Mouse (Mus musculus) G1E (cell line): ENCODE measurements around the gene Fam208a. TPM values are rescaled to one million over a fixed set of nuclear protein-coding genes. Genes with fewer than 3 reads are reported as not detected.

Experiments used
- ATAC-seq: 2 replicates; pipeline ENCODE4 v1.8.0; 2016; ENCODE audit warnings: mild to moderate bottlenecking; ENCODE audit not compliant: insufficient number of reproducible peaks, poor library complexity, low FRiP score, severe bottlenecking; ENCODE audit errors: extremely low read depth
- DNase-seq: peaks from one replicate; pipeline ENCODE4 v3.0.0; 2012; ENCODE audit warnings: low spot score
- H3K27me3 ChIP-seq: 2 replicates; pipeline ENCODE4 v1.6.1; 2012; ENCODE audit warnings: mild to moderate bottlenecking, low read length, inconsistent platforms; ENCODE audit not compliant: insufficient read depth
- H3K36me3 ChIP-seq: replicated peaks from 2 replicates; pipeline ENCODE3; 2012; ENCODE audit warnings: mild to moderate bottlenecking, inconsistent platforms
- H3K4me1 ChIP-seq: 2 replicates; pipeline ENCODE4 v1.6.1; 2012; ENCODE audit warnings: low read depth, low read length, inconsistent platforms, mixed read lengths; ENCODE audit not compliant: insufficient read depth
- H3K4me3 ChIP-seq: 2 replicates; pipeline ENCODE4 v1.5.1; 2012; ENCODE audit warnings: low read depth, mild to moderate bottlenecking, inconsistent platforms, low read length, moderate library complexity, mixed read lengths
- H3K9me3 ChIP-seq: replicated peaks from 2 replicates; pipeline ENCODE4 v1.6.1; 2012; ENCODE audit warnings: inconsistent platforms
- CTCF ChIP-seq: IDR thresholded peaks from 2 replicates; pipeline ENCODE4 v1.5.1; 2012; ENCODE audit warnings: low read depth, low read length, inconsistent platforms, mixed read lengths
- GATA1 ChIP-seq: IDR thresholded peaks from 2 replicates; pipeline ENCODE4 v1.6.1; 2012; ENCODE audit warnings: borderline replicate concordance, low read length, inconsistent platforms, mixed read lengths
- GATA2 ChIP-seq: IDR thresholded peaks from 2 replicates; pipeline ENCODE4 v1.6.1; 2012; ENCODE audit warnings: low read depth, low read length, inconsistent platforms, borderline replicate concordance
- POLR2AphosphoS5 ChIP-seq: IDR thresholded peaks from 2 replicates; pipeline ENCODE4 v1.6.1; 2012; ENCODE audit warnings: low read depth, low read length, inconsistent platforms; ENCODE audit not compliant: insufficient replicate concordance
- TAL1 ChIP-seq: conservative IDR thresholded peaks from 2 replicates; pipeline ENCODE4 v1.6.1; 2012; ENCODE audit warnings: low read depth, low read length, inconsistent platforms, mixed read lengths
- polyA plus RNA-seq: library from polyadenylated mRNA; stranded (reverse); fragments of >175 nt; gene quantifications from 2 replicates; pipeline ENCODE4 v1.2.3, GENCODE M21; 2012
- total RNA-seq, 2 experiments: library from RNA; stranded (forward) in 1 of 2; stranded (reverse) in 1 of 2; fragments of 200-1000 nt in 1 of 2; fragments of >200 nt in 1 of 2; fragmentation: Nextera tagmentation in 1 of 2; gene quantifications; 2 replicates each; pipeline ENCODE4 v1.2.3; 2014 to 2017

Gene Fam208a
- total and polyA plus RNA-seq, 3 experiments, result 4.2 to 103 (median 70.0) TPM

DNA sequence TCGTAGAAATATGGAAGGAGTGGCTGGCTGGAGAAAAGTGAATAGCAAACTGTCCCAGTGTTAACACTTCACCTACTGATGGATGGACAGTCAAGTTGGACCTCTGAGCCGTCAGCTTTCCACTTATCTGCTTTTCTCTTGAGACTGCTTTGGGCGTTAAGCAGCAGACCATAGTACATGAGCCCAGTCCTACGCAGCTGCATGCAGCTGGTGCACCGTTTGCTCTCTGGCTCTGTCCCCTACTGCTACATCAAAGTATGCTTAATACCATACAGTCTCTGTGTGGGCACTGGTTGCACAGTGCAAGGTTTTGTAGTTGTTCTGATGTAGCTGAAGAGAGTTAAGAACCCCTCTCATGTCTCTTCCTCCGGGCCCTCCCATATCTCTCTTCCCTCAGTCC, 28.1 kb upstream of the Fam208a start:
- Histone ChIP-seq H3K27me3 (peaks cover 2% of the 10 kb centered on the region; the same call in 1 of the 2 replicates), H3K9me3 (no peaks in the 10 kb centered on the region), H3K36me3 (peaks cover 67% of the 10 kb centered on the region), H3K4me3 (no peak overlapping the region), H3K4me1 (peaks cover 19% of the 10 kb centered on the region)
- TF ChIP-seq GATA1 (no peak), POLR2AphosphoS5 (no peak), CTCF (no peak), TAL1 (no peak), GATA2 (no peak)
- DNase-seq, result no peak
- ATAC-seq, result no peak

DNA sequence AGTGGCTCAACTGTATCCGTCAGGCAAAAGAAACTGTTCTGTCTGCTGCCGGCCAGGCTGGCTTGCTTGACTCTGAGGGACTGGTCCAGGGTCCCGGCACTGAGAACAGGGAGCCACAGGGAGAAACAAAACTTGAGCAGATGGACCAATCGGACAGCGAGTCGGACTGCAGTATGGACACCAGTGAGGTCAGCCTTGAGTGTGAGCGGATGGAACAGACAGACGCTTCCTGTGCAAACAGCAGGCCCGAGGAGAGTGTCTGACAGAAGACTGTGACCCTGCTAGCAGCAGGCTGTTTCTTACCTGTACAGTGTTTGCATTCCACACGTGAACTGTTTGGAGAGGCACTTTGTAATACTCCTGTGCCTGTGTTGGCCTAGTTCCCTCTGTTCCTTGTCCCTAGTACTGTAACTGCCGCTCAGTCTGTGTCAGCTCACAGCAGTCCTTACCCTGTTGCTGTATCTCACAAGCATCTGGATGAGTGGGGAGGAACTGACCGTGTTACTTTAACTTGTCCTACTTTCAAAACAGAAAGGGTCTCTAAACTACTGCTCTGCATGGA, 26.8 kb upstream of the Fam208a start:
- Histone ChIP-seq H3K9me3 (no peaks in the 10 kb centered on the region), H3K4me3 (no peak overlapping the region), H3K36me3 (peaks cover 57% of the 10 kb centered on the region), H3K4me1 (peaks cover 23% of the 10 kb centered on the region), H3K27me3 (peaks cover 3% of the 10 kb centered on the region; the same call in 1 of the 2 replicates)
- ATAC-seq (no peak), DNase-seq (no peak)
- TF ChIP-seq POLR2AphosphoS5, result no peak
- no peak for TF ChIP-seq TAL1
- no peak for TF ChIP-seq CTCF
- TF ChIP-seq GATA1, result no peak
- TF ChIP-seq GATA2, result no peak

DNA sequence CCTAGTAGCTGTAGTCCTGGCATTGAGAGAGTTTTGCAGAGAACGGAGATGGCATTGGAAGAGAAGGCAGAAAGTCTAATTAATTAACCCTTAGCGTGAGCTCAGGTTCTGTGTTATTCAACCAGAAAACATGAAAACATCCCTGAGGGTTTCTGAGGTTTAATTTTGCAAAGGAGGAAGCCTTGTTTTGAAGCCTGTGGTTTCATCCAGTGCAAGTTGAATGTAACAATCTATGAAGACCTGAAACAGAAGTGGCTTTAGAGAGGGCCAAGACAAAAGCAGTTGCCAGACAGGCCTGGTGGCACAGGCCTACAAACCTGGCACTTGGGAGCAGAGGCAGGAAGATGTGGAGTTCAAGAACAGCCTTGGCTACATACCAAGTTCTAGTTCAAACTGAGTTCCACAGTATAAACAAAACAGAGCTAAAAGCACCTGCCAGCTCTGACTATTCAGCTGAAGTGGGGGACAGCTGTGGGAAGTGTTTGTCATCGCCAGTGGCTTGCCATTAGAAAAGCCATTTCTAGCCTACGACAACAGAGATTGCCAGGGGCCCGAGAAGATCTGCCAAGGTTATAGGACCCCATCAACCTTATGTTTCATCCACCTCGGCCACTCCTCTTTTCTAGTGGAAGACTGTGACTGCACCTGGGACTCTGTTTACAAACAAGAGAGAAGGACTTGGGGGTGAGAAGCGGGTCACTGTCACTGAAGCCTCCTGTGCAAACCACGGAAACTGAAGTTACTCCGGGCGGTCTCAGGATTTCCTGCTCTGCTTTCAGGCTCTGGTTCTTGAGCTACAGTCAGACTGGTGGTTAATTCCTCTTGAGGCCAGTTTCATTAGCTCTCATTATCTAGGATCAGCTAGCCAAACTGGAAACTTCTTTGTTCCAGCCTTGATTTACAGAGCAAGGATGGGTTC, 26.0 kb upstream of the Fam208a start:
- no peaks in the 10 kb centered on the region for H3K9me3 ChIP-seq
- peaks cover 17% of the 10 kb centered on the region for H3K4me1 ChIP-seq
- no peak for ATAC-seq
- peaks cover 5% of the 10 kb centered on the region; the same call in 1 of the 2 replicates for H3K27me3 ChIP-seq
- DNase-seq, result no peak
- peaks cover 52% of the 10 kb centered on the region for H3K36me3 ChIP-seq
- no peak for TF ChIP-seq POLR2AphosphoS5
- TF ChIP-seq GATA2, result no peak
- no peak for TF ChIP-seq TAL1
- no peak for TF ChIP-seq CTCF
- TF ChIP-seq GATA1, result no peak
- H3K4me3 ChIP-seq, result no peak overlapping the region

DNA sequence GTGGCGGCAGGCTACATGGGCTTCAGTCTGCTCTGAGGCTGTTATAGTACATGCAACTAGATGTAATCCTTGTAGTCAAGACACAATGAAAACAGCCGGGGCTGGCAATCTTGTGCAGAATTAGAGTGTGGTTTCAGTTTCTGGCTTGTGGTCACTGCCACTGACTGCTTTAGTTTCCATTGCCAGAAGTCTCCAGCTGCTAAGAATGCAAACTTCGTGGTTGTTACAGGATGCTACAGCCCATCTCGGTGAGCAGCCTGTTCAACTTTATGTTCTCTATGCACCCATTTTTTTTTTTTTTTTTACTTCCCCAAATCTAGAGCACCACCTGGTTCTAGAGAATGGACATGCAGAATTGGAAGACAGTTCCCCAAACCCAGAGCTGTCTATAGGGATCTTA, 23.2 kb upstream of the Fam208a start:
- ATAC-seq (no peak), DNase-seq (no peak)
- no peak for TF ChIP-seq GATA1
- no peak for TF ChIP-seq GATA2
- no peak for TF ChIP-seq POLR2AphosphoS5
- no peak for TF ChIP-seq CTCF
- no peak for TF ChIP-seq TAL1
- Histone ChIP-seq H3K9me3 (no peaks in the 10 kb centered on the region), H3K27me3 (peaks cover 3% of the 10 kb centered on the region; the same call in 1 of the 2 replicates), H3K4me1 (peaks cover 18% of the 10 kb centered on the region), H3K4me3 (no peak overlapping the region; the same call in 1 of the 2 replicates), H3K36me3 (peaks cover 28% of the 10 kb centered on the region)

DNA sequence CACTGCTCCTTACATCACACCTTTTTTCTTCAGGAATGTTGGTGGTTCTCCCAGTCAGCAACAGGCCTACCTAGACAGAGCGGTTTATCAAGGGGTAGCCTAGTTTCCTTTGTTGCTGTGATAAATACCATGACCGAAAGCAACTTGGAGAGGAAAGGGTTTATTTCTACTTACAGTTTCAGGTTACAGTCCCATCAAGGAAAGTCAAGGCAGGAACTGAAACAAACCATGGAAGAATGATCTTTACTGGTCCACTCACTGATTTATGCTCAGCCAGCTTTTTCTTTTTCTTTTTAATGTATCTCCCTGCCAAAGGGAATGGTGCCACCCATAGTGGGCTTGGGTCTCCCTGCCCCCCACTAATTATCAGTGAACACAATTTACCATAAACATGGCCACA, 22.7 kb upstream of the Fam208a start:
- peaks cover 18% of the 10 kb centered on the region for H3K4me1 ChIP-seq
- DNase-seq, result no peak
- H3K36me3 ChIP-seq, result peaks cover 24% of the 10 kb centered on the region
- H3K9me3 ChIP-seq, result no peaks in the 10 kb centered on the region
- H3K27me3 ChIP-seq, result peaks cover 3% of the 10 kb centered on the region; the same call in 1 of the 2 replicates
- TF ChIP-seq CTCF (no peak), GATA2 (no peak), TAL1 (no peak), GATA1 (no peak), POLR2AphosphoS5 (no peak)
- no peak for ATAC-seq
- no peak overlapping the region for H3K4me3 ChIP-seq

DNA sequence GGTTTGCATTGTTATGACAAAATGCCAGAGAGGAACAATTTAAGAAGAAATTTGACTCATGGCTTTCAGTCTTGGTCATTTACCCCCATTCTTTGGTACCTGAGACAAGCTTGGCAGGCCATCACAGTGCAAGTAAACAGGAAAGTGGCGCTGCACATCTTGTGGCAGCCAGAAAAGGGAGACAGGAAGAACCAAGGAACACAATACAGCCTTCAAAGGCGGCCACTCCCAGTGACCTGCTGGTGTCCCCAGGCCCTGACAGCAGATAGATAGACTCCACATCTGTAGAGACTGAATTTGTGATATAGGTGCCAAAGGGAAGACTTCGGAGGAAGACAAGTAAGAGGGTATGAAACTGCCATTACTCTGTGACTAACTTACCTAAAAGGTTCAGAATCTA, 20.4 kb upstream of the Fam208a start:
- no peak for TF ChIP-seq GATA2
- no peak for TF ChIP-seq TAL1
- TF ChIP-seq CTCF, result no peak
- TF ChIP-seq POLR2AphosphoS5, result no peak
- TF ChIP-seq GATA1, result no peak
- peaks cover 7% of the 10 kb centered on the region for H3K36me3 ChIP-seq
- H3K9me3 ChIP-seq, result no peaks in the 10 kb centered on the region
- DNase-seq (no peak), ATAC-seq (no peak)
- H3K4me3 ChIP-seq, result no peak overlapping the region
- peaks cover 25% of the 10 kb centered on the region for H3K4me1 ChIP-seq
- peaks cover 3% of the 10 kb centered on the region; the same call in 1 of the 2 replicates for H3K27me3 ChIP-seq
